Mouse (Mus musculus) lung, adult 2 months (tissue): ENCODE measurements around the gene Taf15.

Experiments used
- CTCF ChIP-seq: fragments of 200-500 bp; IDR thresholded peaks from 2 replicates; pipeline ENCODE4 v1.5.1; 2011; ENCODE audit warnings: mild to moderate bottlenecking, low read length, control low read depth; ENCODE audit not compliant: insufficient read depth
- POLR2A ChIP-seq: fragments of 200-500 bp; IDR thresholded peaks from 2 replicates; pipeline ENCODE4 v1.6.1; 2011; ENCODE audit warnings: low read depth, mild to moderate bottlenecking, control low read depth, low read length, borderline replicate concordance; ENCODE audit errors: extremely low read depth

DNA sequence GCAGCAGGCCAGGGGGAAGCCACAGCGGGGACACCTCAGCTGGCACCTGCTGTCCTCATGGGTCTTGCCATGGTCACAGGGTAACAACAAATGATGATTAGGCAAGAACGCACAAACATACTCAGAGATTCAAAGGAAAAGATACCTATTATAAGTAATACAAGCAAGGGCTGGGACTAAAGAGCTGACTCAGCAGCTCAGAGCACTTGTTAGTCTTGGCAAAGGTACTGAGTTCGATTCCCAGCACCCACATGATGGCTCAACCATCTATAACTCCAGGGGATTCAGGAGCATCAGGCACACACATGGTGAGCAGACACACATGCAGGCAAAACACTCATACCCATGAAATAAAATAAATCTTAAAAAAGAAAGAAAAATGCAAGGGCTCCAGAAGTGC is 68.5 kb downstream of the Taf15 start:
- TF ChIP-seq POLR2A = no peak
- no peak for TF ChIP-seq CTCF
